Mouse (Mus musculus) kidney, embryonic 15.5 days (tissue): ENCODE measurements around the gene Ptms. TPM values are rescaled to one million over a fixed set of nuclear protein-coding genes. Genes with fewer than 3 reads are reported as not detected.

Source experiments
- ATAC-seq: fragments of 200-750 bp; cut with Nextera tagmentation; replicated peaks from 2 replicates; pipeline ENCODE4 v1.8.0; 2017; ENCODE audit warnings: moderate TSS enrichment; ENCODE audit not compliant: low FRiP score
- H3K27ac ChIP-seq: fragments of 300-500 bp; sonication (generic); 2 replicates; pipeline ENCODE4 v1.5.1; 2015; ENCODE audit warnings: mild to moderate bottlenecking, inconsistent platforms
- H3K27me3 ChIP-seq: fragments of 300-500 bp; sonication (generic); 2 replicates; pipeline ENCODE4 v1.6.1; 2015; ENCODE audit warnings: inconsistent platforms
- H3K36me3 ChIP-seq: fragments of 300-500 bp; sonication (generic); 2 replicates; pipeline ENCODE4 v1.6.1; 2015; ENCODE audit warnings: inconsistent platforms
- H3K4me1 ChIP-seq: fragments of 300-500 bp; sonication (generic); 2 replicates; pipeline ENCODE4 v1.6.1; 2015; ENCODE audit warnings: inconsistent platforms
- H3K4me2 ChIP-seq: fragments of 300-500 bp; sonication (generic); 2 replicates; pipeline ENCODE4 v1.6.1; 2015; ENCODE audit warnings: moderate library complexity, mild to moderate bottlenecking, inconsistent platforms
- H3K4me3 ChIP-seq: fragments of 300-500 bp; sonication (generic); replicated peaks from 2 replicates; pipeline ENCODE4 v1.5.1; 2015; ENCODE audit warnings: mild to moderate bottlenecking, inconsistent platforms
- H3K9ac ChIP-seq: fragments of 300-500 bp; sonication (generic); 2 replicates; pipeline ENCODE4 v1.6.1; 2015; ENCODE audit warnings: mild to moderate bottlenecking, inconsistent platforms
- H3K9me3 ChIP-seq: fragments of 300-500 bp; sonication (generic); replicated peaks from 2 replicates; pipeline ENCODE4 v1.6.1; 2016; ENCODE audit warnings: inconsistent platforms
- WGBS: fragments of 180-500 bp; shearing (Covaris S2); methylation state at CpG from one replicate; pipeline ENCODE4 v1.1.7; 2015; ENCODE audit warnings: mixed read lengths; 5-methylcytosine and 5-hydroxymethylcytosine counted together
- polyA plus RNA-seq: library from polyadenylated mRNA; unstranded; fragments of >200 nt; fragmentation: Nextera tagmentation; extraction: Ambion mirVana; gene quantifications from 2 replicates; pipeline ENCODE4 v1.2.1, GENCODE M21; 2015

The Ptms gene
- polyA plus RNA-seq, 1 experiment from 2014 or later, result 320 TPM

DNA sequence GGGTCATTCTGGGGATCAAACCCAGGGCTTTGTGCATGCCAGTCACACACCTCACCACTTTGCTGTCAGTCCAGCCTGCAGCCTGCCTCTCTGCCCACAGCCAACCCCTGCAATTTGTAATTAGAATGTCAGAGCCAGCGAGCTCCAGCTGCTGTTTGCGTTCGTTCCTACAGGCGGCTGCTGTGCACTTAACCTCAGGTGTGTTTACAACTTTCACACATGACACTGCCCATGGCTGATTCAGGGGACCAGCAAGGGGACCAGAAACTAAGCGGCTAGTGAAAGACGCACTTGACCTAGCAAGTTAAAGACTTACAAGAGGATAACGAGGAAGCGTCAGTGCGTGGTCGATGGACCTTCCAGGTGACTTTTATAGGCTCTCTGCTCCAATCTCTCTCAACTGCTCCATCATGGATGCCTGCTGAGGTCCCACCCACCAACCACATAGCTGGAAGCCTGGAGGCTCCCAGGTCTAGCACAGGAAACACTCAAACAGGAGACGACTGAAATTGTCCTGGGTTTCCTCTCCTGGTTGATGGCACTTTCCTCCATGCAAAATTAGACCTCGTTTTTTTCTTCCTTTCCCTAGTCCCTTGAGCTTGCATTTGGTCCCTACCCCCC, 5.4 kb upstream of the Ptms start:
- peak overlapping the region; percentile 34 for H3K4me2 ChIP-seq
- no peak for ATAC-seq
- no peak overlapping the region; the same call in 1 of the 2 replicates for H3K4me3 ChIP-seq
- no peaks in the 10 kb centered on the region for H3K36me3 ChIP-seq
- H3K27ac ChIP-seq, result peak overlapping the region; percentile 84
- no peaks in the 10 kb centered on the region for H3K27me3 ChIP-seq
- H3K4me1 ChIP-seq, result peaks cover 43% of the 10 kb centered on the region
- no peak overlapping the region for H3K9ac ChIP-seq
- 17% methylated on average over 12 of the region's 12 CpGs for WGBS
- H3K9me3 ChIP-seq, result no peaks in the 10 kb centered on the region

DNA sequence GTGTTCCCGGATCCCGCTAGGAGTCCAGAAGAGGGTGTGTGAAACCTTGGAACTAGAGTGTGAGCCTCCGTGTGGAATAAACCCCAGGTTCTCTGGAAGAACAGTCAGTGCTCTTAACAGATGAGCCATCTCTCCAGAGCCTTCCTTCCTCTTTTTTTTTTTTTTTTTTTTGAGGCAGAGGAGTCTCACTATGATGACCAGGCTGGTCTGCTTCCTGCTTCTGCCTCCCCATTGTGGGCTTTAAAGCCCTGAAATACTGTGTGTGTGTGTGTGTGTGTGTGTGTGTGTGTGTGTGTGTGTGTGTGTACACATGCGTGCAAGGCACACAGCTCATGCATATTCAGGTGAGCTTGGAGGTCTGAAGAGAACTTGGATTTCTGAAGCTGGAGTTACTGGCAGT, 1.6 kb upstream of the Ptms start:
- Histone ChIP-seq H3K9me3 (no peaks in the 10 kb centered on the region), H3K36me3 (no peaks in the 10 kb centered on the region), H3K4me3 (no peak overlapping the region), H3K4me2 (no peak overlapping the region), H3K4me1 (peaks cover 54% of the 10 kb centered on the region), H3K27ac (peak overlapping the region; percentile 100), H3K9ac (no peak overlapping the region), H3K27me3 (no peaks in the 10 kb centered on the region)
- ATAC-seq, result no peak
- WGBS, result 62% methylated on average over 4 of the region's 4 CpGs

DNA sequence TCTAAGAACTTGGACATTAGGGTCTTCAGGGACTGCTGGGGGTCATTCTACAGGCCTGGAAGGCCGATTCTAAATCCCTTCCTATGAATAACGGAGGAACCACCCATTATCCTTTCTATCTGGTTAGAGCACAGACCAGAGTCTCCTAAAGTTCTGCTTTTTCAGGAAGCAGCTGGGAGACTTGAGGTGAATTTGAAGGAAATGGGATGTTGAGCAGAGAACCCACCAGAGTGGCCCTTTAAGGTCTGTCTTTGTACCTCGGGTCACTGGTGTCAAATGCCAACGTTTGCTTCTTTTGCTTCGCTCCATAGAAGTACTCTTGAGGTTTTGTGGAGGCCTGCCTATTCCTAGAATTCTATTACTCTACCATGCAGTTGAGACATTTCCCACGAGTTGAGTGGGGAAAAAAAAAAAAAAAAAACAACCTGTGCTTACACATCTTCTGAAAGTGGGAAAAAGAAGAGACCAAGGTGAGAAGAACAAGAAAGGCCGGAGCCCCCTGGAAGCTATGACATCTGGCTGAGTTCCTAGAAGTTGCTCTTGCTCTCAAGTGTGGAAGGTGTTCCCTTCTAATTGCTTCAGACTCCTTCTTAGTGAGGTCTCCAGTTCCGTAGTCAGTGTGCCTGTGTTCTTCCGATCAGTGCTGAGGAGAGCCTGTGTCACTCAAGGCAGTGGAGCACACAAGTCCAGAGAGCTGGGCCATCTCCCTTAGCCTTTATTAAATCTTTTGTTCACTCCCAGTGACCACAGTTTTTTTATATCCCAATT, 599 bp upstream of the Ptms start:
- Histone ChIP-seq H3K36me3 (no peaks in the 10 kb centered on the region), H3K27ac (peak overlapping the region; percentile 100), H3K4me1 (peaks cover 57% of the 10 kb centered on the region), H3K9me3 (no peaks in the 10 kb centered on the region), H3K27me3 (no peaks in the 10 kb centered on the region), H3K4me2 (peak overlapping the region; percentile 91), H3K9ac (0 out of 2 replicates have a peak overlapping the region, but pooled peaks have one; percentile 33), H3K4me3 (peak overlapping the region; percentile 96)
- no peak for ATAC-seq
- WGBS, result 26% methylated on average over 9 of the region's 9 CpGs

DNA sequence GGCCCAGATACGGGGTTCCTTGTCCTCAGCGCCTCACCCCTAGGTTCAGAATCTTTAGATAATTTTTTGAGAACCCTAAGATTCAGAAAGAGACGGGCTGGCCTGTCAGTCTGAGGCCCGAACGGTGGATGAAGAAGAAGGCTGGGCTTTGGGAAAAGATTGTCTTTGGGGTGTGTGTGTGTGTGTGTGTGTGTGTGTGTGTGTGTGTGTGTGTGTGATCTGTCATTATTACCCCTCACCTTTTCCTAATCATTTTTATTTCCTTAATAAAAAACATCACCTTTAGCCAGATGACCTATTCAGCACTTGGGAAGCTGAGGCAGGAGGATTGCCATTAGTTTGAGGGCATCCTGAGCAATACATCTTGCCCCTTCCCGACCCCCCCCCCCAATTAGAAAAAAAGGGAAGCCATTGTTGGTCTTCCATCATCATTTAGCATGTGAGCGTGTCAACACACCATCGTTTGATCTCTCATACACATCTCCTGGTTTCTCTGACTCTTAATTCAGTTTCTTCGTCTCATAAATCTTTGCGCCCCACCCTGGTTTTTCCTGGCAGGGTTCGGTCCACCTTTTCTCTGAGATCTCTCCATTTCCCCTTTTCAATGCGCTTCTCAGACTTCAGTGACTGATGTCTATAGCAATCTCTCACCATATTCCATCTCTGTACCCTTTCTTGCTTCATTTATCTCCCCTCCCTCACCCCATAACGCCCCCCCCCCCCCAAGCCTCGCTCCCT, 844 bp downstream of the Ptms start:
- peak overlapping the region; percentile 21; the same call in 1 of the 2 replicates for H3K9ac ChIP-seq
- H3K27me3 ChIP-seq, result no peaks in the 10 kb centered on the region
- ATAC-seq, result no peak
- peaks cover 64% of the 10 kb centered on the region for H3K4me1 ChIP-seq
- H3K4me3 ChIP-seq, result peak overlapping the region; percentile 96
- peak overlapping the region; percentile 91 for H3K4me2 ChIP-seq
- H3K27ac ChIP-seq, result peak overlapping the region; percentile 100
- H3K9me3 ChIP-seq, result no peaks in the 10 kb centered on the region
- 22% methylated on average over 14 of the region's 14 CpGs for WGBS
- peaks cover 10% of the 10 kb centered on the region for H3K36me3 ChIP-seq

DNA sequence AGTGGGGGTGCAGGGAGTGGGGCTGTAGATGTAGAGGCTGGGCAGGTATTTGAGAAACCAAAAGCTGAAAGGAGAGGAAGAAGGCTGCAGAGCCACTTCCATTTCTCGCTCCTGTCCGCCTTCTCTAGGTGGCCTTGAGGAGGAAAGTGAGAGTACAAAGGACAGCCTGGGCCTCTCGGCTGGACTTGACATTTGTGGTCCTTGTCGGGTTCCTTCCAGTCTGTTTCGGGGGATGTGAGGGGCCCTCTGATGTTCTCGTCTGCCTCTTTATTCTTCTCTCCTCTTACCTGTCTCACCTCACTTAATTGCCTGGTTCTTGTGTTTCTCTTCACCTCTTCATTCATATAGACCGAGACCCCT, 1.6 kb downstream of the Ptms start:
- H3K4me1 ChIP-seq, result peaks cover 72% of the 10 kb centered on the region
- peak overlapping the region; percentile 91 for H3K4me2 ChIP-seq
- WGBS, result 6% methylated on average over 7 of the region's 7 CpGs

GRCm38 (mm10) chr6:124917518-124918330, 2.2 kb downstream of the Ptms start:
- Histone ChIP-seq H3K9me3 (no peaks in the 10 kb centered on the region), H3K4me3 (peak overlapping the region; percentile 96), H3K4me1 (peaks cover 72% of the 10 kb centered on the region), H3K4me2 (peak overlapping the region; percentile 91), H3K36me3 (peaks cover 24% of the 10 kb centered on the region), H3K27ac (peak overlapping the region; percentile 100), H3K9ac (peak overlapping the region; percentile 100), H3K27me3 (no peaks in the 10 kb centered on the region)
- ATAC-seq, result peak; percentile 73
- under 1% methylated on average over 47 of the region's 89 CpGs for WGBS

More for the DNA sequence above, 1.6 kb downstream of the Ptms start:
- Histone ChIP-seq H3K9me3 (no peaks in the 10 kb centered on the region), H3K36me3 (peaks cover 18% of the 10 kb centered on the region), H3K4me3 (peak overlapping the region; percentile 96), H3K27me3 (no peaks in the 10 kb centered on the region), H3K27ac (peak overlapping the region; percentile 100), H3K9ac (peak overlapping the region; percentile 100)
- 0 out of 2 replicates have a peak, but pooled peaks have one; percentile 0 for ATAC-seq

DNA sequence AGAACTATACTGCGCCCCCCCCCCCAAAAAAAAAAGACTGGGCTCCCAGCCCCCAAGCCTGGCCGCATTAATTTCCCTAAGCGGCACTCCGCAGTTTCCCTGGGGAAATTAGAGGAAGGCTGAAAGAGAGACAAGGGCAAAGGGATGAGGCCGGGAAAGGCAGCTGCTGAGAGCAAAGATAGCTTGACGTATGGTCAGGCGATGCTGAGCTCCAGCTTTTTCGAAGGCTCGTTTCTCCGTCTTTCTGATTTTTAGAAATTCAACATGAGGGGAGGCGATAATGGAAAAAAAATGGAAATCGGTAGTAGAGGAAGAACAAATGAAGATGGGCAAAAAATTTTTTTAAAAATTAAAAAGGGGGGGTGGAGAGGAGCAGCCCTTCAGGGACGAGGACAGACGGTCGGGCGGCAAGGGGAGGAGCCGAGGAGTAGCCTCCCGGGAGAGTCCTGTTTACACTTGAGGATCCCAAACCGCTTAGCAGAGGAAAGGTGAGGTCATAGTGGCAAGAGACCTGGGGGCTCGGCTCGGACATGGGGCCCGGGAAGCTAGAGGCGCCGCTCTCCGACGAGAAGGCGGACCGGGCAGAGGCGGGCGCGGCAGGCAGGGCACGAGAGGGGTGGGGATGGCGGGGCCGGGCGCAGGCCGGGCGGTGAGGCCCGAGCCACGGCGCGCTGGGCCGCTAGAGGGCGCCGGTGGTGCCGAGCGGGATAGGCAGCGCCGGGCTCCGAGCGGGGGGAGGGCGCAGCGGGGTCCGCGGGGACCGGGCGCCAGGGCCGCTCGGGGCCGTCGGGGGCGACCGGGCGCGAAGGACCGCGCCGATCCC, 3.0 kb downstream of the Ptms start:
- WGBS, result 1% methylated on average over 66 of the region's 67 CpGs

DNA sequence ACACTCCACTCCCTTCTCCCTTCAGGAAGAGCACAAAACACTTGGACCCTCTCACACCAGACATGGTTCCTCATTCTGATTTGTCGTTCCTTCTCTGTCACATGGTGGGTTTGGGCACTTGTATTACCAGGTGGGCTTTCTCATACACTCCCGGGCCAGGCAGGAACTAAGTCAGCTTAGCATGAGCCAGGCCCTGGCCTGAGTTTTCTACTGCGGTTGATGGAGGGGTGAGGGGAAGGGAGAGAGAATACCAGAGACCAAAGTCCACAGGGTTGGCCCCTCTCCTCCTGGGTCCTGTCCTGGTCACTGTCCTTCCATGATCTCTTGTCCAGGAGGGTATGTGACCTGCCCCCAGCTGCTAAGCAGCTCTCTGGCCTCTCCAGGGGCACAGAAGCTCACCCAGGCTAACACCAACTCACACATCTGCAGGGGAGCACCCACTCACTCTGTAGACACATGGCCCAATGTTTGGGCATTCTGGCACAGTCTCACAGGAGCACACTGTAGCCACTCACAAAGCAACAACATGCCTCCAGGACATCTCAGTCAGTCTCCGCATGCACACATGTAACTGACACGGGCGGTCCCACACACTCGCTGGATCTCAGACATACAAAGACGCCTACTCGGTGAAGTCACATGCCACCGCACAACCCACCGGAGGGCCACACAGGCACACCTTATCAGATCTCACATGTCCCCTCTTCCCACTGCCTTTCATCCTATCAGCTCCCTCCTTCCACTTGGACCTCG, 3.8 kb downstream of the Ptms start:
- Histone ChIP-seq H3K36me3 (peaks cover 28% of the 10 kb centered on the region), H3K9ac (peak overlapping the region; percentile 100), H3K27me3 (no peaks in the 10 kb centered on the region), H3K27ac (peak overlapping the region; percentile 100), H3K4me1 (peaks cover 70% of the 10 kb centered on the region), H3K9me3 (no peaks in the 10 kb centered on the region), H3K4me3 (peak overlapping the region; percentile 96), H3K4me2 (peak overlapping the region; percentile 91)
- no peak for ATAC-seq
- 4% methylated on average over 12 of the region's 12 CpGs for WGBS

More for the DNA sequence above, 3.0 kb downstream of the Ptms start:
- H3K9ac ChIP-seq, result peak overlapping the region; percentile 100
- peak; percentile 66 for ATAC-seq
- peak overlapping the region; percentile 100 for H3K27ac ChIP-seq
- H3K9me3 ChIP-seq, result no peaks in the 10 kb centered on the region
- peaks cover 72% of the 10 kb centered on the region for H3K4me1 ChIP-seq
- H3K36me3 ChIP-seq, result peaks cover 28% of the 10 kb centered on the region
- H3K4me3 ChIP-seq, result peak overlapping the region; percentile 96
- H3K27me3 ChIP-seq, result no peaks in the 10 kb centered on the region
- peak overlapping the region; percentile 91 for H3K4me2 ChIP-seq

DNA sequence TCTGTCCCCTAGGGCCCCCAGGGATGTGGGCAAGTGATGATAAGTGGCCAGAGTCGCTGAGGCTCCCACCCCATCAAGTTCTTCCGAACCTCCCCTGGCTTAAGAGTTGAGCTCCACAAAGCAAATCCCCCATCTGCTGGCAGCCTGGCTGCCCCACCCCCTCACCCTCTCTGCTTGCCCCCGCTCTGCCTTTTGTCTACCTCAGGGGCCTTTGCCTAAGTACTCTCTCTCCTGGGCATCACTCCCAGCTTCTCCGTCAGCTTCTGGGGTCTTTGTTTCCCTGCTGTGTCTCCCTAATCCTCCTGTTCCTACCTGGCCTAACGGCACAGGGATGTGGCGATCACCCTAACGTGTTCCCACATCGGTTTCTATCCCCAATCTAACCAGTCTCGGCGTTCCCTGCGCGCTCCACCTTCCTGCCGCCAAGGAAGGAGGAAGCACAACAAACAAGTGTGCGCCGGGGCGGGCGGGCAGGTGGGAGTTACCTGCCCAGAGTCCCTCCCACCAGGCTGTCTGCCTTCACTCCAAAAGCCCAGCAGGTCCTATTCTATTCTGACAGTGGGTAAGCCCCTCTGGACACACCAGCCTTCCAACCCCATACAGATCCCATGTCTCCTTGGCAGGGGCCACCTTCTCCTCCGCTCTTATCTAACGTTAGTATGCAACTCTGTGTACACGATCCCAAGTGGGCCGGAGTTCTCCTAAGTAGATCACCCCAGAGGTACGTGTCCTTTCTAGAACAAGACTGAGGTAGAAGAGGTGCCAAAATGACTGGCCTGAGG, 4.6 kb downstream of the Ptms start:
- Histone ChIP-seq H3K4me1 (peaks cover 70% of the 10 kb centered on the region), H3K27ac (peak overlapping the region; percentile 100), H3K9me3 (no peaks in the 10 kb centered on the region), H3K36me3 (peaks cover 28% of the 10 kb centered on the region), H3K27me3 (0 out of 2 replicates have a peak, but pooled peaks cover under 1% of the 10 kb centered on the region), H3K9ac (peak overlapping the region; percentile 100), H3K4me3 (peak overlapping the region; percentile 96), H3K4me2 (peak overlapping the region; percentile 91)
- 21% methylated on average over 22 of the region's 22 CpGs for WGBS
- no peak for ATAC-seq
